Mouse (Mus musculus) olfactory bulb, adult 2 months (tissue): ENCODE measurements around the gene Tcp1.

Source experiments
- CTCF ChIP-seq: fragments of 200-500 bp; IDR thresholded peaks from 2 replicates; pipeline ENCODE4 v1.5.1; 2012; ENCODE audit warnings: low read depth, mild to moderate bottlenecking, low read length, moderate library complexity; ENCODE audit not compliant: insufficient read depth
- POLR2A ChIP-seq: fragments of 200-500 bp; IDR thresholded peaks from 2 replicates; pipeline ENCODE4 v1.6.1; 2012; ENCODE audit warnings: mild to moderate bottlenecking, low read depth, low read length, moderate library complexity; ENCODE audit not compliant: insufficient read depth

DNA sequence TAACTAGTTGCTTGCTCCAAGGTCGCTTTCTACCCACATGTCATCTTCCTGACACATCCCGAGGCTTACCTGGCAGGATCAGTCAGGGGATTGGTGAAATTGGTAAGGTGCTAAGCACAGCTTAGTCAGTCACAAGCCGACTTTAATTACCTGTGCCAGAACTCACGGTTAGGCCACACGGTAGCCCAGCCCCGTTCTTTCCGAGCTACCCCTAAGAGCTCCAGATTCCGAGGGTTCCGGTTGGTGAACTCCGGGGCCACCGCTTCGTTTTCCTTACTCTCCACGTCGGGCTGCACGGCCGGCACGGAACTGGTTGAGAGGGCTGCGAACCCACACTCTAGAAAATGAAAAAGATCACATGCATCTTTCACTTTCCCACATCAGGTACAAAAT lies at the start of gene Tcp1:
- TF ChIP-seq POLR2A (no peak), CTCF (no peak)
